Mouse (Mus musculus) erythroblast, embryonic 14.5 days (primary cell): ENCODE results near the gene Khdc1a.

ENCODE experiments used
- GATA1 ChIP-seq: IDR thresholded peaks from 2 replicates; pipeline ENCODE4 v1.6.1; 2012; ENCODE audit warnings: low read length, inconsistent platforms, mixed read lengths
- TAL1 ChIP-seq: IDR thresholded peaks from 3 replicates; pipeline ENCODE4 v1.6.1; 2012; ENCODE audit warnings: low read length, inconsistent platforms, mixed read lengths

DNA sequence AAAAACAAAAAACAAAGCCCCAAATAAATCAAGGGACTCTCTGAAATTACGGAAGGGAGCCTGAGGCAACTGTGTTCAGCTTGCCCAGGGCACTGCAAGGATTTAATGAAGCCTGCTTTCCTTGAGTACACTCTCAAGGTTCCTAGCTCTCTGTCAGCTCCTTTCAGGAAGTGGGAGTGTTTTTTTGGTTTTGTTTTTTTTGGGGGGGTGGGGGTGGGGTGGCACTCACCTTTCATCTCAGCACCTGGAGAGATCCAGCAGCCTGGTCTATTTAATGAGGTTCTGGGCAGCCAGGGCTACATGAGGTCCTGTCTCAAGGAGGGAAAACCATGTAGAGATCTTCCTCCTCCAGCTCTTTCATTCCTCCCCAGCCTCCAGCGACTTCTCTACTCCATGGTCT, at the start of gene Khdc1a:
- no peak for TF ChIP-seq TAL1
- no peak for TF ChIP-seq GATA1
